Comparison of ENCODE assay signal across 7 mouse cellular contexts in genomic region chr10:130363438-130364164, GRCm38 (mm10). TPM values are rescaled to one million over a fixed set of nuclear protein-coding genes. Genes with fewer than 3 reads are reported as not detected.
A peak's percentile ranks its signal among the peaks of the same experiment; 100 is the strongest.
DNase-seq lines count a peak whose midpoint lies in the region; ATAC-seq lines count a peak whose summit lies in the region.

No protein-coding gene starts in this region.

- H3K4me1 ChIP-seq in hindbrain, embryonic 14.5 days (replicated peaks; ENCODE audit: control insufficient read depth, insufficient read depth, low read length), result no peaks in the 10 kb centered on the region
- no peaks in the 10 kb centered on the region for H3K4me1 ChIP-seq in neural tube, embryonic 14.5 days (ENCODE audit: control insufficient read depth, insufficient read depth, low read length)

- peak; percentile 74; the same call in 1 of the 2 replicates for ATAC-seq in hindbrain, embryonic 14.5 days (ENCODE audit: low FRiP score)
- ATAC-seq in neural tube, embryonic 14.5 days (ENCODE audit: low read depth), result peak; percentile 78

- DNase-seq in lung, postnatal 36 days, result peak; percentile 4
- no peak for DNase-seq in lung, postnatal 10 days
- DNase-seq in brain, adult 2 months (ENCODE audit: low read depth, low spot score), result peak; percentile 43
- DNase-seq in hindbrain, embryonic 14.5 days (ENCODE audit: low spot score), result peak; percentile 79
- DNase-seq in thymus, postnatal 36 days, result no peak
- no peak for DNase-seq in adrenal gland, postnatal 4 days (ENCODE audit: low spot score in 2 of 2)

- 64% methylated on average over 2 of the region's 2 CpGs for WGBS in hindbrain, embryonic 14.5 days
- 63% methylated on average over 2 of the region's 2 CpGs for WGBS in neural tube, embryonic 14.5 days

- H3K9ac ChIP-seq in hindbrain, embryonic 14.5 days, result no peak overlapping the region
- no peak overlapping the region for H3K9ac ChIP-seq in neural tube, embryonic 14.5 days (replicated peaks; ENCODE audit: low read depth, low read length)

- H3K36me3 ChIP-seq in hindbrain, embryonic 14.5 days (replicated peaks; ENCODE audit: control insufficient read depth, insufficient read depth), result no peaks in the 10 kb centered on the region
- H3K36me3 ChIP-seq in neural tube, embryonic 14.5 days (ENCODE audit: control insufficient read depth, insufficient read depth, low read length), result no peaks in the 10 kb centered on the region

- H3K27me3 ChIP-seq in hindbrain, embryonic 14.5 days (ENCODE audit: control insufficient read depth, insufficient read depth, low read length), result no peaks in the 10 kb centered on the region
- no peaks in the 10 kb centered on the region for H3K27me3 ChIP-seq in neural tube, embryonic 14.5 days (ENCODE audit: control insufficient read depth, insufficient read depth, low read length)

- H3K4me3 ChIP-seq in hindbrain, embryonic 14.5 days (replicated peaks; ENCODE audit: low read length), result no peak overlapping the region
- no peak overlapping the region for H3K4me3 ChIP-seq in neural tube, embryonic 14.5 days (ENCODE audit: low read depth, low read length)

- H3K27ac ChIP-seq in hindbrain, embryonic 14.5 days, result no peak overlapping the region
- H3K27ac ChIP-seq in neural tube, embryonic 14.5 days (ENCODE audit: low read depth, low read length), result no peak overlapping the region

- H3K9me3 ChIP-seq in hindbrain, embryonic 14.5 days (ENCODE audit: control insufficient read depth, low read length), result no peaks in the 10 kb centered on the region
- no peaks in the 10 kb centered on the region for H3K9me3 ChIP-seq in neural tube, embryonic 14.5 days (ENCODE audit: control insufficient read depth, low read length)

- no peak overlapping the region for H3K4me2 ChIP-seq in hindbrain, embryonic 14.5 days (replicated peaks)
- H3K4me2 ChIP-seq in neural tube, embryonic 14.5 days (ENCODE audit: low read depth, low read length), result no peak overlapping the region

RNA-seq across cellular contexts. Expression of gene Vmn2r84, which starts 30.5 kb away (rescaled TPM):
- 0.05 TPM in 1 of 2 replicates, not detected in the other for polyA plus RNA-seq in hindbrain, embryonic 14.5 days (2014; fragmentation: Nextera tagmentation; extraction: Ambion mirVana)
- 0.05 TPM in 1 of 2 replicates, not detected in the other for polyA plus RNA-seq in neural tube, embryonic 14.5 days (2014; fragmentation: Nextera tagmentation; extraction: Ambion mirVana)
- not detected for total RNA-seq in adrenal gland, postnatal 4 days (2021)

RNA-seq across cellular contexts. Expression of gene Tespa1, which starts 40.9 kb away (rescaled TPM):
- not detected in 2 replicates for polyA plus RNA-seq in hindbrain, embryonic 14.5 days (2014; fragmentation: Nextera tagmentation; extraction: Ambion mirVana)
- polyA plus RNA-seq in neural tube, embryonic 14.5 days (2014; fragmentation: Nextera tagmentation; extraction: Ambion mirVana), result not detected in 2 replicates
- under 1 TPM; 0.45 to 0.59 TPM for total RNA-seq in adrenal gland, postnatal 4 days (2021)

Comparison
In these comparisons a context has a peak if more than half of its experiments do, and no peak if none do; other contexts are left out.
1. DNase-seq: peak in lung, postnatal 36 days (single experiment), brain, adult 2 months (single experiment) and hindbrain, embryonic 14.5 days (single experiment); none in lung, postnatal 10 days (single experiment), thymus, postnatal 36 days (0 of 2) and adrenal gland, postnatal 4 days (0 of 2).